Mouse (Mus musculus) small intestine, adult 2 months (tissue): ENCODE measurements around the gene Cib4.

Experiments used
- CTCF ChIP-seq: fragments of 200-500 bp; IDR thresholded peaks from 2 replicates; pipeline ENCODE4 v1.5.1; 2012; ENCODE audit warnings: low read depth, mild to moderate bottlenecking, control low read depth, inconsistent platforms, low read length, moderate library complexity, mixed read lengths; ENCODE audit not compliant: insufficient replicate concordance, insufficient read length; ENCODE audit errors: extremely low read depth
- POLR2A ChIP-seq: fragments of 200-500 bp; IDR thresholded peaks from 2 replicates; pipeline ENCODE4 v1.6.1; 2012; ENCODE audit warnings: low read depth, mild to moderate bottlenecking, control low read depth, inconsistent platforms, low read length, moderate library complexity

DNA sequence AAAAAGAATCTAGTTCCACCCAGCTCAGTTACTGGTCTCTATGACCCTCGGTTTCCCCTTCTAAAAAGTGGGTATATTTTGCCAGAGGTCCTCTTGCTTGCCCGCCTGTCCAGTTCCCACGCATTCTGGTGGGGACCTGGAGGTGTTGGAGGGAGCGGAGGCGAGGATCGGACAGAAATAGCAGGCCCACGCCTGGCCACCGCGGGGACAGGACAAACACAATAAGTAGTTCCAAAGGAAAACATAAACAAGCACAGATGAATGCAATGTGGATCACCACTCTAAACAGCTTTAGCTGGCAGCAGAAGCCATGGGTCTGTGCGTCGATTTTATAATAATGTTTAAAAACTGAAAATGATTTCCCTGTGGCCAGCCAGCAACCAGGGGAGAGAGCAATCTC is 47.7 kb upstream of the Cib4 start:
- TF ChIP-seq CTCF (no peak), POLR2A (no peak)
